Mouse (Mus musculus) lung, postnatal 0 days (tissue): Measurements from ENCODE around the gene Adgrl4. TPM values are rescaled to one million over a fixed set of nuclear protein-coding genes. Genes with fewer than 3 reads are reported as not detected.
A peak's percentile ranks its signal among the peaks of the same experiment; 100 is the strongest.

Experiments used
- ATAC-seq: fragments of 200-750 bp; cut with Nextera tagmentation; 2 replicates; pipeline ENCODE4 v1.8.0; 2017; ENCODE audit warnings: moderate library complexity
- DNase-seq: peaks from one replicate; pipeline ENCODE4 v3.0.0-alpha.2; 2016; ENCODE audit warnings: low spot score
- H3K27ac ChIP-seq: fragments of 300-500 bp; sonication (generic); 2 replicates; pipeline ENCODE4 v1.5.1; 2014; ENCODE audit warnings: antibody characterized with exemption, mild to moderate bottlenecking, low read length, mixed read lengths
- H3K27me3 ChIP-seq: fragments of 300-500 bp; sonication (generic); replicated peaks from 2 replicates; pipeline ENCODE4 v1.6.1; 2014; ENCODE audit warnings: low read length, mixed read lengths; ENCODE audit not compliant: insufficient read depth
- H3K36me3 ChIP-seq: fragments of 300-500 bp; sonication (generic); 2 replicates; pipeline ENCODE4 v1.6.1; 2014; ENCODE audit warnings: low read length, mixed read lengths; ENCODE audit not compliant: insufficient read depth
- H3K4me1 ChIP-seq: fragments of 300-500 bp; sonication (generic); 2 replicates; pipeline ENCODE4 v1.6.1; 2014; ENCODE audit warnings: antibody characterized with exemption, low read depth, low read length, mixed read lengths; ENCODE audit not compliant: insufficient read depth
- H3K4me2 ChIP-seq: fragments of 300-500 bp; sonication (generic); replicated peaks from 2 replicates; pipeline ENCODE4 v1.6.1; 2014; ENCODE audit warnings: low read depth, mild to moderate bottlenecking, low read length, moderate library complexity, mixed read lengths
- H3K4me3 ChIP-seq: fragments of 300-500 bp; sonication (generic); 2 replicates; pipeline ENCODE4 v1.5.1; 2014; ENCODE audit warnings: low read depth, low read length
- H3K9ac ChIP-seq: fragments of 300-500 bp; sonication (generic); replicated peaks from 2 replicates; pipeline ENCODE4 v1.6.1; 2014; ENCODE audit warnings: low read depth, mild to moderate bottlenecking
- H3K9me3 ChIP-seq: fragments of 300-500 bp; sonication (generic); 2 replicates; pipeline ENCODE4 v1.6.1; 2016; ENCODE audit warnings: low read length, mixed read lengths
- CTCF ChIP-seq: IDR thresholded peaks from 2 replicates; pipeline ENCODE4 v1.5.1; 2016; ENCODE audit warnings: antibody characterized with exemption, mild to moderate bottlenecking
- EP300 ChIP-seq: IDR thresholded peaks from 2 replicates; pipeline ENCODE4 v1.6.1; 2016; ENCODE audit warnings: antibody characterized with exemption, mild to moderate bottlenecking, control low read depth
- WGBS: fragments of 180-500 bp; shearing (Covaris S2); extraction: QIAGEN DNeasy Blood & Tissue Kit; methylation state at CpG from one replicate; pipeline ENCODE4 v1.1.7; 2014; 5-methylcytosine and 5-hydroxymethylcytosine counted together
- polyA plus RNA-seq: library from polyadenylated mRNA; unstranded; fragments of >200 nt; fragmentation: Nextera tagmentation; extraction: Ambion mirVana; gene quantifications from 2 replicates; pipeline ENCODE4 v1.2.1, GENCODE M21; 2015

The Adgrl4 gene
- 36.3 and 41.1 TPM in 2 replicates for polyA plus RNA-seq

GRCm38 (mm10) chr3:151437693-151438092 lies at the start of gene Adgrl4:
TSS of gene Adgrl4 (plus strand) at chr3:151437887.
- Histone ChIP-seq H3K4me3 (peak within 1 kb of the TSS; percentile 41), H3K27me3 (no peaks in the 10 kb centered on the region), H3K4me1 (0 out of 2 replicates have a peak, but pooled peaks cover 4% of the 10 kb centered on the region), H3K27ac (peak within 1 kb of the TSS; percentile 66), H3K36me3 (no peaks in the 10 kb centered on the region), H3K4me2 (peak within 1 kb of the TSS; percentile 56), H3K9ac (peak within 1 kb of the TSS; percentile 32), H3K9me3 (no peaks in the 10 kb centered on the region)
- WGBS, result 2% methylated on average over 17 of the region's 17 CpGs
- peak; percentile 98 for ATAC-seq
- TF ChIP-seq CTCF, result no peak
- no peak for TF ChIP-seq EP300
- peak; percentile 71 for DNase-seq

GRCm38 (mm10) chr3:151390912-151391311 lies 46.8 kb upstream of the Adgrl4 start:
- Histone ChIP-seq H3K27ac (no peak overlapping the region), H3K27me3 (no peaks in the 10 kb centered on the region), H3K36me3 (no peaks in the 10 kb centered on the region), H3K9me3 (no peaks in the 10 kb centered on the region), H3K4me2 (no peak overlapping the region), H3K9ac (no peak overlapping the region), H3K4me3 (no peak overlapping the region), H3K4me1 (no peaks in the 10 kb centered on the region)
- ATAC-seq (peak; percentile 55; the same call in 1 of the 2 replicates), DNase-seq (peak; percentile 28)
- TF ChIP-seq CTCF, result no peak
- TF ChIP-seq EP300, result no peak

GRCm38 (mm10) chr3:151392891-151393290 lies 44.8 kb upstream of the Adgrl4 start:
- Histone ChIP-seq H3K27me3 (no peaks in the 10 kb centered on the region), H3K9ac (no peak overlapping the region), H3K4me2 (no peak overlapping the region), H3K27ac (no peak overlapping the region), H3K4me3 (no peak overlapping the region), H3K36me3 (no peaks in the 10 kb centered on the region), H3K9me3 (no peaks in the 10 kb centered on the region), H3K4me1 (no peaks in the 10 kb centered on the region)
- ATAC-seq (no peak), DNase-seq (no peak)
- WGBS, result 79% methylated on average over 4 of the region's 4 CpGs
- TF ChIP-seq CTCF (no peak), EP300 (no peak)

- no peaks in the 10 kb centered on the region for H3K27me3 ChIP-seq
- H3K4me3 ChIP-seq, result no peak overlapping the region
- H3K4me1 ChIP-seq, result no peaks in the 10 kb centered on the region
- H3K9ac ChIP-seq, result no peak overlapping the region
- TF ChIP-seq CTCF (no peak), EP300 (no peak)
- H3K9me3 ChIP-seq, result no peaks in the 10 kb centered on the region
- 89% methylated on average over 1 of the region's 1 CpGs for WGBS
- no peak overlapping the region for H3K4me2 ChIP-seq
- H3K27ac ChIP-seq, result no peak overlapping the region
- no peak for DNase-seq
- no peaks in the 10 kb centered on the region for H3K36me3 ChIP-seq
- no peak for ATAC-seq
Measured at GRCm38 (mm10) chr3:151393330-151393729, 44.4 kb upstream of the Adgrl4 start.

- Histone ChIP-seq H3K4me2 (no peak overlapping the region), H3K36me3 (no peaks in the 10 kb centered on the region), H3K4me3 (no peak overlapping the region), H3K27me3 (no peaks in the 10 kb centered on the region), H3K9me3 (no peaks in the 10 kb centered on the region), H3K4me1 (no peaks in the 10 kb centered on the region), H3K9ac (no peak overlapping the region), H3K27ac (no peak overlapping the region)
- WGBS, result 70% methylated on average over 1 of the region's 1 CpGs
- ATAC-seq (peak; percentile 48; the same call in 1 of the 2 replicates), DNase-seq (peak; percentile 31)
- TF ChIP-seq CTCF, result no peak
- TF ChIP-seq EP300, result no peak
Measured at GRCm38 (mm10) chr3:151399270-151399669, 38.4 kb upstream of the Adgrl4 start.

GRCm38 (mm10) chr3:151411031-151411430 lies 26.7 kb upstream of the Adgrl4 start:
- Histone ChIP-seq H3K36me3 (no peaks in the 10 kb centered on the region), H3K27ac (no peak overlapping the region), H3K4me3 (no peak overlapping the region), H3K9ac (no peak overlapping the region), H3K4me2 (no peak overlapping the region), H3K4me1 (no peaks in the 10 kb centered on the region), H3K9me3 (no peaks in the 10 kb centered on the region), H3K27me3 (no peaks in the 10 kb centered on the region)
- ATAC-seq (no peak), DNase-seq (no peak)
- TF ChIP-seq CTCF, result no peak
- no peak for TF ChIP-seq EP300
- WGBS, result 77% methylated on average over 2 of the region's 2 CpGs

GRCm38 (mm10) chr3:151411488-151411887 lies 26.2 kb upstream of the Adgrl4 start:
- TF ChIP-seq CTCF (no peak), EP300 (no peak)
- no peaks in the 10 kb centered on the region for H3K9me3 ChIP-seq

More at GRCm38 (mm10) chr3:151411488-151411887, 26.2 kb upstream of the Adgrl4 start:
- H3K4me1 ChIP-seq, result no peaks in the 10 kb centered on the region
- no peak overlapping the region for H3K27ac ChIP-seq
- H3K4me3 ChIP-seq, result no peak overlapping the region
- DNase-seq, result no peak
- no peak overlapping the region for H3K4me2 ChIP-seq
- H3K27me3 ChIP-seq, result no peaks in the 10 kb centered on the region
- ATAC-seq, result no peak
- 90% methylated on average over 4 of the region's 4 CpGs for WGBS
- H3K36me3 ChIP-seq, result no peaks in the 10 kb centered on the region
- no peak overlapping the region for H3K9ac ChIP-seq
